Mouse (Mus musculus): ENCODE measurements around the gene Tesc.

Tesc gene

GRCm38 (mm10) chr5:118015669-118016068 lies 11.9 kb upstream of the Tesc start:
- no peak for DNase-seq (ENCODE audit: low read depth)

- no peak for DNase-seq (ENCODE audit: low read depth)
These were observed 10.0 kb upstream of the Tesc start for GRCm38 (mm10) chr5:118017527-118017926.

GRCm38 (mm10) chr5:118019905-118020304 lies 7.6 kb upstream of the Tesc start:
- DNase-seq (ENCODE audit: low read depth), result no peak

GRCm38 (mm10) chr5:118023053-118023452 lies 4.5 kb upstream of the Tesc start:
- no peak for DNase-seq (ENCODE audit: low read depth)

- no peak for DNase-seq (ENCODE audit: low read depth)
These were observed 1.7 kb upstream of the Tesc start for GRCm38 (mm10) chr5:118025880-118026279.

- no peak for DNase-seq (ENCODE audit: low read depth)
These were observed 1.2 kb upstream of the Tesc start for GRCm38 (mm10) chr5:118026343-118026742.

GRCm38 (mm10) chr5:118027101-118027697 lies 344 bp upstream of the Tesc start:
- DNase-seq (ENCODE audit: low read depth), result no peak

GRCm38 (mm10) chr5:118028191-118029034 lies 870 bp downstream of the Tesc start:
- no peak for DNase-seq (ENCODE audit: low read depth)

- no peak for DNase-seq (ENCODE audit: low read depth)
These were observed 1.5 kb downstream of the Tesc start for GRCm38 (mm10) chr5:118029035-118029408.

GRCm38 (mm10) chr5:118029420-118029819 lies 1.9 kb downstream of the Tesc start:
- no peak for DNase-seq (ENCODE audit: low read depth)

GRCm38 (mm10) chr5:118030022-118030675 lies 2.6 kb downstream of the Tesc start:
- DNase-seq (ENCODE audit: low read depth), result no peak

GRCm38 (mm10) chr5:118031059-118031458 lies 3.5 kb downstream of the Tesc start:
- DNase-seq (ENCODE audit: low read depth), result no peak

GRCm38 (mm10) chr5:118031508-118031907 lies 4.0 kb downstream of the Tesc start:
- peak; percentile 25 for DNase-seq (ENCODE audit: low read depth)

GRCm38 (mm10) chr5:118033328-118033727 lies 5.8 kb downstream of the Tesc start:
- DNase-seq (ENCODE audit: low read depth), result no peak

GRCm38 (mm10) chr5:118033740-118034139 lies 6.2 kb downstream of the Tesc start:
- DNase-seq (ENCODE audit: low read depth), result no peak

GRCm38 (mm10) chr5:118034632-118035031 lies 7.1 kb downstream of the Tesc start:
- DNase-seq (ENCODE audit: low read depth), result no peak

- DNase-seq (ENCODE audit: low read depth), result no peak
These were observed 8.2 kb downstream of the Tesc start for GRCm38 (mm10) chr5:118035786-118036185.

- DNase-seq (ENCODE audit: low read depth), result no peak
These were observed 9.6 kb downstream of the Tesc start for GRCm38 (mm10) chr5:118036888-118037797.

GRCm38 (mm10) chr5:118037798-118038484 lies 10.4 kb downstream of the Tesc start:
- peak; percentile 73 for DNase-seq (ENCODE audit: low read depth)

- no peak for DNase-seq (ENCODE audit: low read depth)
These were observed 11.7 kb downstream of the Tesc start for GRCm38 (mm10) chr5:118039241-118039668.

GRCm38 (mm10) chr5:118042599-118042998 lies 15.1 kb downstream of the Tesc start:
- no peak for DNase-seq (ENCODE audit: low read depth)
